Mouse (Mus musculus): ENCODE data around the gene Mad1l1. TPM values are rescaled to one million over a fixed set of nuclear protein-coding genes. Genes with fewer than 3 reads are reported as not detected.

Gene Mad1l1
- total RNA-seq, 4 experiments from 2014 or later: 16.3 to 28.0 (median 21.1) TPM

GRCm38 (mm10) chr5:140324058-140324457 lies 2.7 kb upstream of the Mad1l1 start:
- no peak for DNase-seq

DNA sequence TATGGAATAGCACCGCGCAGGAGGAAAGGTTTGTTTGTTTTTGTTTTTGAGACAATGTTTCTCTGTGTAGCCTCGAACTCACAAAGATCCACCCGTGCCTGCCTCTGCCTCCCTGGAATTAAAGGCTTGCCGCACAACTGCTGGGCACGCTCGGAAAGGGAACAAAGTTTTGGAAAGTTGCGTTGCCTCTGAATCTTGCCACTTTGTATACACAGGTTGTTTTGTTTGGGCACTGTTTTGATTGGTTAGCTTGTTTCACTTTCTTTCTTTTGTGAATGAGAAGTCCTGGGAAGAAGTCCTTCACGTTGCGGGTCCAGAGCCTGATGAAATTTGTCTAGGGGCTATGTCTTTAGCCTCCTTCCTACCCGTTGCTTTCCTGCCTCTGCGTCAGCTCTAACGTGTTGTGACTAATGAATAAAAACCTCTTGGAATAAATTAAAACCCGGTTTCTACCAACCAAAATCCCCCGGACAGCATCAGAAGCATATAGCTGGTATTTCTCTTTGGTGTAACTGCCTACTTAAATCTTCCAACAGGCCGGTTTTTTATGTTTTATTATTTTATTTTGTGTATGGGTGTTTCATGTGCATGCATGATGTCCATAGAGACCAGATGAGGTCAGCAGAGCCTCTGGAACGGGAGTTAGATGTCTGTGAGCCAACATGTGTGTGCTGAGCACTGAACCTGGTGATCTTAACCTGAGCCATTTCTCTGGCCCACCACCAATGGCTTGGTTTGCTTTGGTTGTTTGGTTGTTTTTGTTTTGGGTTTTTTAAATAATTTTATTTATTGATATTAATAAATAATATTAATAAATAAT lies 614 bp upstream of the Mad1l1 start:
- DNase-seq: no peak

- no peak for DNase-seq
These were observed 4.6 kb downstream of the Mad1l1 start for GRCm38 (mm10) chr5:140316716-140317115.

GRCm38 (mm10) chr5:140307602-140308001 lies 13.8 kb downstream of the Mad1l1 start:
- DNase-seq: no peak

GRCm38 (mm10) chr5:140306016-140306415 lies 15.3 kb downstream of the Mad1l1 start:
- DNase-seq: no peak

- DNase-seq: no peak
These were observed 23.1 kb downstream of the Mad1l1 start for GRCm38 (mm10) chr5:140298291-140298690.

DNA sequence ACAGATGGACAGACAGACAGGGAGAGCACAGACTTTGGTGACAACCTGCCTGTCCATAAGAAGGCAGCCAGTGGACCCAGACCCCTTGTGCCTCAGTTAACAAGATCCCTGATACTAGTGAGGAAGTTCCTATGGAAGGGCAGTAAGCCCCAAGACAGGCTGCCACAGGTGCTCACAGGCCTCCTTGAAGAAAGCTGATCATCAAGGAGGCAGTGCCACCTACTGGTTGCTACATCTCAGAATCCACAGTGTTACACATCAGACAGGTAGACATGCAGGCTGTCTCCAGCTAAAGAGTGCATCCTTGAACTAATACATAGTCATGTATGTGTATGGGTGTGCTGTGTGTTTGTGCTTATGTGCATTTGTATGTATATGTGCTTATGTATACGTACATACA lies 29.2 kb downstream of the Mad1l1 start:
- DNase-seq: peak; percentile 18

GRCm38 (mm10) chr5:140289161-140289560 lies 32.2 kb downstream of the Mad1l1 start:
- DNase-seq: no peak

- DNase-seq: no peak
These were observed 33.1 kb downstream of the Mad1l1 start for GRCm38 (mm10) chr5:140288287-140288686.

- no peak for DNase-seq
These were observed 36.6 kb downstream of the Mad1l1 start for GRCm38 (mm10) chr5:140284761-140285160.

DNA sequence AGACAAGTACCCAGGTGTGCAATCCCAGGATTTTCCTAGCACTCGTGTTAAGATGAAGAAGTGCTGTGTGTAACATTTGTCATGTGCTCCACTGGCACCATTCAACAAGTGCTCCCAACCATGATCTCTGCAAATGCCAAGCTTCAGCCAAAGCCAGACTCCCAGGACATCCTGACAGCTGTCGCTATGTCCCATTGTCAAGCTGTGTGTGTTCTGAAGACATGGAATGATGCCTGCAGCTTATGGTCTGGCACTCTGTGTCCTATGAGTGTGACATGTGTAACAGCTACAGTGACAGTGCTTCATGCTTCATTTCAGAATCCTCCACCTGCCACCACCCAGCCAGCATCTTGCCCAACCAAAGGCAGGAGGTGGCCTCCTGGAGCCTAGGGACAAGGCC lies 37.3 kb downstream of the Mad1l1 start:
- no peak for DNase-seq

DNA sequence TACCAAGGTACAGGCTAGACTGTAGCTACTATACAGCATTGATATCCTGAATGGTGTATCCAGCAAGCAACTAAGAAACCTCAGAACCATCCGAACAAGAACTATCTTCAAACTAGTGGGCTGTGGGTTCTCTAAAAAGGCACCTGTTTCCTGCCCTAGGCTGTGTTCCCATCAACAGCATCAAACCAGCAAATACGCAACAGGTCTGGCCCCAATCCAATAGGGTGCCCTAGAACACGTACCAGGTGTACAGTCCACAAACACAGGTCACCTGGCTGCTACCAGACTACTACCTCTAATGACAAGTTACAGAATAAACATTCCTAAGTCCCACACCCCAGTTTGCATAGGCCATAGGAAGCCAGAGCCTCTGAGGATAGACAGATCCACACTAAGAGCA lies 38.5 kb downstream of the Mad1l1 start:
- no peak for DNase-seq

- DNase-seq: peak; percentile 15
These were observed 39.0 kb downstream of the Mad1l1 start for GRCm38 (mm10) chr5:140282376-140282775.

GRCm38 (mm10) chr5:140280205-140280604 lies 41.1 kb downstream of the Mad1l1 start:
- DNase-seq: no peak

GRCm38 (mm10) chr5:140276779-140277178 lies 44.6 kb downstream of the Mad1l1 start:
- no peak for DNase-seq

DNA sequence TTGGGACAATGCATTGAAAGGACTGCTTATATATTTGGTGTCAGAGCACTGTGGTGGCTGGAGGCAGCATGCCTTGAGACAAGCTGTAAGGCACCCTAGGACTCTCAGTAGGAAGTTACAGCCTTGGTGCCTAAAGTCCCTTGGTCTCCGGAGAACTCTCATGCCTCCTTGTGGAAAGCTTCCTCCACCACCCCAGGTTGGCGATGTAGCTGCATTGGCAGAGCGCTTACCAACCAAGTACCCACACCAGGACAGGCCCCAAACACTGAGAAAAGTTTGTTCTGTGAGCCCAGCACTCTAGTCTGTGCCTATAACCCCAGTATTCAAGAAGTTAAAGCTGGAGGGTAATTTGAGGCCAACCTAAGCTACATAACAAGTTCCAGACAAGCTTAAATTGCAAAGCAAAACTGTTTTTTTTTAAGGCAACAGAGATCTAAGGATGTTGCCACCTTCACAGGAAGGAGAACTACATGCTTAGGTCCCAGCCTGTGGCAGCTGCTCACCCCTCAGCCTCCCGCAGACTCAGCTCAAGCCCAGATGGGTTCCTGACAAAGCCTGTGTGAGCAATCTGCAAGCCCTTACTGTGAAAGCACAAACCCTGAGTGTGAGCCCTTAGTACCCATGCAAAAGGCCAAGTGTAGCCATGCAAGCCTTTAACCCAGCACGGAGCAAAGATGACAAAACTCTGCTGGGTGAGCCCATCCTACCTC lies 50.2 kb downstream of the Mad1l1 start:
- DNase-seq: no peak

GRCm38 (mm10) chr5:140268396-140268795 lies 53.0 kb downstream of the Mad1l1 start:
- no peak for DNase-seq

DNA sequence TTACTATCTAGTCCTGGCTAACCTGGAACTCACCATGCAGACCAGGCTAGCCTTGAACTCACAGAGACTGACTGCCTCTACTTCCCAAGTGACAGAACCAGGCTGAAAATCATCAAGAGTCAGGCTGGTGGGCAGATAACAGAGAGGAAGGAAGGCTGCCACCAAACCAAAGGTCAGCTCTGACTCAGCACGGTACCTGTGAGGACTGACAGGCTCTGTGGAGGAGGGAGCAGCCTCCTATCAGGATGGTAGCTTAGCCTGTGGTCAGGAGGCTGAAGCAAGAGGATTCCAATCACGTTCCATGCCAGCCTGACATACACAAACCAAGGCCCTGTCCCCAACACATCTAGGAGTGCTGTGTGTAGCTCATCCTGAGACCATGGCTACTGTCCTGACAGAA lies 54.3 kb downstream of the Mad1l1 start:
- DNase-seq: no peak

DNA sequence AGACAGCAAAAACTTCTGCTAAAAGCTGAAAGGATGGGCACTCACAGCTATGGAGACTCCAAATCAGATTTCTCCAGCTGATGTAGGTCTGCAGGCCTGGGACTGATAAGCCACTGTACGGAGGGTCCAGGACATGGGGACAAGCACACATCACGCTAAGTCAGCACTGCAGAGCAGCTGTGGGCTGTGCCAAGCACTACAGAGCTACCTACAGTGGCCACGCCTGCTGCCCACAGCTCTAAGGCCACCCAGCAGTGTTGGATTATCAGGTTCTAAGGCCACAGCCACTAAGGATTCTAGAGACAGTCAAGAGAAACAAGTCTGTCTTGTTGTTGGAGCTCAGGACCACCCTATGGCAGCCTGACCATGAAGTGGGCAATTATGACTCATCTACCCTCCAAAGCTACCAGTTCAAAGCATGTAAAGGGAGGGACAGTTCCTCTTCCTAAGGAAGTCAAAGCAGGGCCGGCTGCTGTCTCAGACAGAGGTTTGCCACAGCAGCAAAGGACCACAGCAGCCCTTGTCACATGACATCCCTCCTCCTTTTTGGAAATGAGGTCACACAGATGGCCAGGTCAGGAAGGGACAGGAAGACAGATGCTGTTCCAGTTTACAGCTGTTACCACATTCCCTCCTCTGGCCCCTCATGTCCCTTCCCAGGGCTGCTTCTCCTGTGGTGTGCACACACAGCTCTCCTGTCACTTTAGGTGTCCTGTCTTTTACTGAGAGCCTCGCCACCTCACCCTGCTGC lies 56.4 kb downstream of the Mad1l1 start:
- no peak for DNase-seq

DNA sequence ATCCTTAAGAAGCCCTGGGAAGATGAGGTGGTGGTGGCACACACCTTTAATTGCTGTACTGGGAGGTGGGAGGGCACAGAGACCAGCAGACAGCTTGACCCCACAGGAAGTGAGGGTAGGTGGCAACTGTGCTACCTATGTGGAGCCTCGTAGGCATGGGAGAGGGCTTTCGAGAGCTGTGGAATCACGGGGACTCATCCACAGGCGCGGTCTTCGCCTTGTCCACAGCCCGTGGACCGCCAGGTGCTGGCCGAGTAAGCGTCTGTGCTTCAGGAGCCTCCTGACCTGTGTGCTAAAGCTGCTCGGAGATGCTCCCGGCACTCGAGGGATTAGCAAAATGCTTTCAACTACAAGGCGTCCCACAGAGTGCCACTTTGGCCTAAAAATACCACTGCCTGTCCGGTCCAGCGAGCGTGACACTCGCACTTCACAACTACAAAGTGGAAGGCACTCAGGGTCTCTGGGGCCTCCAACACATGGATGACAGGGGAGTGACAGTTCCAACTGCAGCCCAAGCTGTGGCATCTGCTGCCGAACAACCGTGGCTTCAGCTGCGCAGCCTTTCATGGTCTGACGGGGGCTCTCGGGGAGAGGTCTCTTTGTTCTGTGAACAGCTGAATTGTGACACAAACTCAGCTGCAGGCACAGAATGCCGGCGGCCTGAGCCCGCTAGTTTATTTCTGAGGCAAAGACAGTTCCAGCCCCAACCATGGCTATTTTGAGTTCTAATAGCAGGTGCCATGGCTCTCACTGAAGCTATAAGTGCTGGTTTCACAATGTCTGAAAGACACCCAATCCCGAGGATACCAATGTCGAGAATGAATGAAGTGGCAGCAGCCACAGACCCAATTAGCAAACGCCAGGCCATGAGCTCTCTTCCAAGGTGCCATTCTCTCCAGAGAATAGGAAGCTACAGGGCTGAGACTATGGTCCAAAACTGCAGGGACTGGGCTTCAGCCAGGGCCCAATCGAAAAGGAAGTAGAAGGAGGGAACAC lies 57.3 kb downstream of the Mad1l1 start:
- no peak for DNase-seq

DNA sequence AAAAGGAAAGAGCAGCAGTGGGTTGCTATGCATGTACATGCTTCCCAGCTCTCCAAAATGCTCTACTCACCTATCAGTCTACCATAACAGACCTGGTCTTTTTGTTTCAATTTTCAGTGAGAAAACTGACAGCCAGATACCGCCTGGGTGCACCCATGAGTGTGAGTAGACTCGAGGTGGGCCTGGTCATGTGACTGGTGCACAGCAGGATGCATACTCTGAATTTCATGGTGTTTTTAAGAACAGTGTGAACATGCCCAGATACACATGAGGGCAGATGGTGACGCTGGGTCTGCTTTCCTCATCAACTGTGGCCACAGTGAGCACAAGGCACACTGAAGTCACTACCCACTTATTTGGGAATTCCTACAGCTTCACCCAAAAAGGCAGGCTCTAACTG lies 59.0 kb downstream of the Mad1l1 start:
- DNase-seq: no peak

- DNase-seq: no peak
These were observed 60.0 kb downstream of the Mad1l1 start for GRCm38 (mm10) chr5:140261313-140261712.

All from adrenal gland, adult 8-10 months (tissue).